Mouse (Mus musculus) CH12.LX (cell line): Measurements from ENCODE around the gene Syndig1. TPM values are rescaled to one million over a fixed set of nuclear protein-coding genes. Genes with fewer than 3 reads are reported as not detected.

Experiments
- DNase-seq: peaks from one replicate; pipeline ENCODE4 v3.0.0-alpha.2; 2013; ENCODE audit errors: extremely low read depth
- H3K27ac ChIP-seq: 2 replicates; pipeline ENCODE4 v1.5.1; 2012; ENCODE audit warnings: low read depth, mild to moderate bottlenecking, control low read depth, moderate library complexity; ENCODE audit not compliant: insufficient read depth
- H3K27me3 ChIP-seq: replicated peaks from 2 replicates; pipeline ENCODE3; 2012; ENCODE audit warnings: inconsistent platforms
- H3K36me3 ChIP-seq, 2 experiments: replicated peaks in 1 of 2; 2 replicates each; pipeline versions ENCODE3 to v1.6.1; 2012; ENCODE audit warnings: inconsistent platforms in 1 of 2, low read length in 1 of 2, mild to moderate bottlenecking in 1 of 2, mixed read lengths in 1 of 2, moderate library complexity in 1 of 2; ENCODE audit not compliant: control insufficient read depth in 1 of 2, insufficient read depth in 1 of 2
- H3K4me1 ChIP-seq, 2 experiments: 2 replicates each; pipeline ENCODE4 v1.6.1; 2012; ENCODE audit warnings: inconsistent platforms in 1 of 2, moderate library complexity in 1 of 2; ENCODE audit not compliant: insufficient read depth in 2 of 2, control insufficient read depth in 1 of 2
- H3K4me2 ChIP-seq: 2 replicates; pipeline ENCODE4 v1.6.1; 2012; ENCODE audit warnings: low read depth, mild to moderate bottlenecking, control low read depth; ENCODE audit not compliant: poor library complexity, insufficient read depth, severe bottlenecking
- H3K4me3 ChIP-seq, 3 experiments: fragments of 150-350 bp in 1 of 3; sonication (generic) in 1 of 3; replicated peaks in 1 of 3; 2 replicates each; pipeline versions ENCODE3 to v1.5.1; 2011 to 2012; ENCODE audit warnings: low read depth in 2 of 3, low read length in 2 of 3, mild to moderate bottlenecking in 2 of 3, moderate library complexity in 2 of 3, control low read depth in 1 of 3, improper control_type of control experiment in 1 of 3, inconsistent platforms in 1 of 3, mixed read lengths in 1 of 3; ENCODE audit not compliant: poor library complexity in 1 of 3
- H3K79me2 ChIP-seq: replicated peaks from 2 replicates; pipeline ENCODE4 v1.6.1; 2012; ENCODE audit warnings: mild to moderate bottlenecking, moderate library complexity; ENCODE audit not compliant: control insufficient read depth, poor library complexity, insufficient read depth, severe bottlenecking; ENCODE audit errors: extremely low read depth
- H3K9ac ChIP-seq: 2 replicates; pipeline ENCODE4 v1.6.1; 2012; ENCODE audit warnings: low read depth, mild to moderate bottlenecking, control low read depth, moderate library complexity; ENCODE audit not compliant: insufficient read depth
- H3K9me3 ChIP-seq: replicated peaks from 2 replicates; pipeline ENCODE3; 2012; ENCODE audit warnings: low read length, inconsistent platforms, mixed read lengths
- CHD1 ChIP-seq: IDR thresholded peaks from 2 replicates; pipeline ENCODE4 v1.6.1; 2012; ENCODE audit warnings: low read depth, low read length, improper control_type of control experiment, inconsistent platforms
- E2F4 ChIP-seq: IDR thresholded peaks from 2 replicates; pipeline ENCODE4 v1.6.1; 2011; ENCODE audit warnings: low read depth, low read length, improper control_type of control experiment; ENCODE audit not compliant: insufficient replicate concordance
- EP300 ChIP-seq: IDR thresholded peaks from 2 replicates; pipeline ENCODE4 v1.6.1; 2011; ENCODE audit warnings: low read length, improper control_type of control experiment
- JUN ChIP-seq: IDR thresholded peaks from 2 replicates; pipeline ENCODE4 v1.6.1; 2011; ENCODE audit warnings: low read depth, mild to moderate bottlenecking, low read length, improper control_type of control experiment, moderate library complexity; ENCODE audit not compliant: insufficient read depth
- JUND ChIP-seq: conservative IDR thresholded peaks from 2 replicates; pipeline ENCODE4 v1.6.1; 2011; ENCODE audit warnings: low read depth, low read length, improper control_type of control experiment
- KAT2A ChIP-seq: IDR thresholded peaks from 2 replicates; pipeline ENCODE4 v1.6.1; 2012; ENCODE audit warnings: low read length, improper control_type of control experiment, inconsistent platforms; ENCODE audit not compliant: insufficient replicate concordance
- MXI1 ChIP-seq: IDR thresholded peaks from 2 replicates; pipeline ENCODE4 v1.6.1; 2011; ENCODE audit warnings: mild to moderate bottlenecking, low read depth, low read length, improper control_type of control experiment
- MYC ChIP-seq: IDR thresholded peaks from 2 replicates; pipeline ENCODE4 v1.6.1; 2011; ENCODE audit warnings: low read depth, mild to moderate bottlenecking, improper control_type of control experiment, low read length
- NRF1 ChIP-seq: IDR thresholded peaks from 2 replicates; pipeline ENCODE4 v1.6.1; 2014; ENCODE audit warnings: low read depth, mild to moderate bottlenecking, inconsistent platforms, low read length, improper control_type of control experiment, moderate library complexity
- POLR2A ChIP-seq: IDR thresholded peaks from 2 replicates; pipeline ENCODE4 v1.6.1; 2011; ENCODE audit warnings: low read depth, mild to moderate bottlenecking, improper control_type of control experiment, low read length
- RCOR1 ChIP-seq: conservative IDR thresholded peaks from 2 replicates; pipeline ENCODE4 v1.6.1; 2012; ENCODE audit warnings: low read depth, mild to moderate bottlenecking, inconsistent platforms, low read length, improper control_type of control experiment
- SIN3A ChIP-seq: IDR thresholded peaks from 2 replicates; pipeline ENCODE4 v1.6.1; 2012; ENCODE audit warnings: low read length, improper control_type of control experiment, inconsistent platforms
- SMC3 ChIP-seq: IDR thresholded peaks from 2 replicates; pipeline ENCODE4 v1.6.1; 2011; ENCODE audit warnings: low read depth, low read length, improper control_type of control experiment
- USF1 ChIP-seq: IDR thresholded peaks from 2 replicates; pipeline ENCODE4 v1.6.1; 2014; ENCODE audit warnings: low read depth, mild to moderate bottlenecking, inconsistent platforms, low read length, improper control_type of control experiment
- ZMIZ1 ChIP-seq: IDR thresholded peaks from 2 replicates; pipeline ENCODE4 v1.6.1; 2012; ENCODE audit warnings: low read depth, mild to moderate bottlenecking, inconsistent platforms, low read length, improper control_type of control experiment
- dilution Hi-C: fragments of 300-500 bp; cut with MboI; formaldehyde crosslinking; loops from 2 replicates; pipeline ENCODE4 v1.14.3; 2020; ENCODE audit warnings: low sequenced_read_pairs; ENCODE audit not compliant: extremely low pct_unique_long_range_greater_than_20kb, extremely low pct_ligation_motif_present
- in situ Hi-C: fragments of 300-500 bp; cut with MboI; formaldehyde crosslinking; loops from 3 replicates; pipeline ENCODE4 v1.14.3; 2019; ENCODE audit warnings: low sequenced_read_pairs, low pct_ligation_motif_present, low pct_unique_long_range_greater_than_20kb, mixed read lengths
- polyA plus RNA-seq: library from polyadenylated mRNA; unstranded; fragments of >175 nt; gene quantifications from 2 replicates; pipeline ENCODE4 v1.2.1, GENCODE M21; 2012; ENCODE audit warnings: low read depth; ENCODE audit not compliant: insufficient read length
- total RNA-seq, 2 experiments: library from RNA; depleted of rRNA; stranded (reverse); fragments of 300-350 nt in 1 of 2; fragments of >200 nt in 1 of 2; gene quantifications; 2 replicates each; pipeline ENCODE4 v1.2.3; 2012 to 2014

The Syndig1 gene
- total and polyA plus RNA-seq, 3 experiments: not detected

DNA sequence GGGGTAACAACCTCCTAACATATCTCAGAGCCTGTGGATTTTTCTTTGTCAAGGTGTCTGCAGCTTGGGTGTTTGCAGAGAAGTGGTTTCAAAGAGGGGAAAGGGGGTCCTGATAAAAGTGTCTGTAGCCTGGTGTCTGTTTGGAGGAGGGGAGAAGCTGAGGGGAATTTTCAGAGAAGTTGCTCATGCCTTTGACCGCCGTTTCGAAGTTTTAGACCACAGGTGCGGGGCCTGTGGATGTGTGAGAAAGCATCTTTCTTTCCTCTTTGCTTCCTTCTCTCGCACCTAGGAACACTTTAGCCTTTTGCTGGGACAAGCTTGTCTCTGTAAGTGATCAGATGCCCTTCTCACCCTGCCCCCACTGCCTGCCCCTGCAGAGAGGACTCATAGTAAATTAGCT lies 3.3 kb downstream of the Syndig1 start:
- DNase-seq: no peak
- Histone ChIP-seq H3K4me3 (no peak overlapping the region), H3K4me1 (no peaks in the 10 kb centered on the region), H3K79me2 (no peaks in the 10 kb centered on the region), H3K36me3 (no peaks in the 10 kb centered on the region), H3K9me3 (peaks cover 14% of the 10 kb centered on the region), H3K27ac (no peak overlapping the region), H3K27me3 (no peaks in the 10 kb centered on the region), H3K9ac (no peak overlapping the region), H3K4me2 (no peak overlapping the region)
- in situ Hi-C loops (no loop called here), dilution Hi-C loops (no loop called here)
- TF ChIP-seq E2F4 (no peak), ZMIZ1 (no peak), SIN3A (no peak), NRF1 (no peak), JUND (no peak), MYC (no peak), JUN (no peak), CHD1 (no peak), USF1 (no peak), POLR2A (no peak), MXI1 (no peak), KAT2A (no peak), RCOR1 (no peak)

- no peak overlapping the region for H3K27ac ChIP-seq
- no peak overlapping the region for H3K4me2 ChIP-seq
- dilution Hi-C loops (no loop called here), in situ Hi-C loops (no loop called here)
- H3K27me3 ChIP-seq: no peaks in the 10 kb centered on the region
- TF ChIP-seq SMC3 (no peak), EP300 (no peak)
- H3K79me2 ChIP-seq: no peaks in the 10 kb centered on the region
- H3K4me3 ChIP-seq: no peak overlapping the region
- no peaks in the 10 kb centered on the region for H3K36me3 ChIP-seq
- no peak for DNase-seq
- H3K9me3 ChIP-seq: peaks cover 13% of the 10 kb centered on the region
- H3K4me1 ChIP-seq: no peaks in the 10 kb centered on the region
- no peak overlapping the region for H3K9ac ChIP-seq
Measured at GRCm38 (mm10) chr2:149835091-149835490, 6.1 kb downstream of the Syndig1 start.

DNA sequence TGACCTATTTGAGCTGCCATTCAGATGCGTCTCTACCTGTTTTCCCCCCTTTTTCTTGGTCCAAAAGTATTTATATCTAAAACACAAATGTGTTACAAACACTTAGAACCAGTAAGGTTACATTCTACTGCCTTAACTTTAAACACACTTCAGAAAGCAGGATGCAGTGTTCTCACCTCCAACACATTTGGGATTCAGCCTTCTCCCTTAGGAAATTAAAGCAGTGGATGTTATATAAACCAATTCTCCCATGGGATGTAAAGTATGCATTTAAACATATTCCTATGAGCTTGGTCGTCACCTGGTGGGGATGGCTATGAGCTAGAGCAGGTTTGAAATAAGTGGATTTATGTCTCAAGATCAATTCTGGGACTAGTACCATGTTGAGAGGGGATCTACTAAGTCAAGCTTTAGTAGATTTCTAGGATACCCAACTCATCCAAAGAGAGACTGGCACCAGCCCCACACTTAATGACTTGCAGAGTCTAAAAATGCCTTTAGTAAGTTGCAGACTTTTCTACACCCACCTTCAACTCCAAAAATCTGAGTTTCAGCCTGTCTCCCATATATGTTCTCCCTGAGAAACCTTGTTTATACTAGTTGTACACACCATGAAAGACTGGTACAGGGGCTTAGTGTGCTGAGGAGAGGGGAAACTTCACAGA lies 7.6 kb downstream of the Syndig1 start:
- Histone ChIP-seq H3K4me2 (no peak overlapping the region), H3K36me3 (no peaks in the 10 kb centered on the region), H3K27me3 (no peaks in the 10 kb centered on the region)
- TF ChIP-seq EP300 (no peak), JUN (no peak)
- TF ChIP-seq, all 38 proteins: peak for 0
- Histone ChIP-seq H3K79me2 (no peaks in the 10 kb centered on the region), H3K4me1 (no peaks in the 10 kb centered on the region), H3K4me3 (no peak overlapping the region), H3K9me3 (no peaks in the 10 kb centered on the region), H3K27ac (no peak overlapping the region), H3K9ac (no peak overlapping the region)
- in situ Hi-C loops (no loop called here), dilution Hi-C loops (no loop called here)
- no peak for DNase-seq
